Mouse (Mus musculus): Measurements from ENCODE around the gene Bst2. TPM values are rescaled to one million over a fixed set of nuclear protein-coding genes. Genes with fewer than 3 reads are reported as not detected.

The Bst2 gene
- total and polyA plus RNA-seq, 2 experiments from 2014 or later, result 14.4 to 21.0 TPM

DNA sequence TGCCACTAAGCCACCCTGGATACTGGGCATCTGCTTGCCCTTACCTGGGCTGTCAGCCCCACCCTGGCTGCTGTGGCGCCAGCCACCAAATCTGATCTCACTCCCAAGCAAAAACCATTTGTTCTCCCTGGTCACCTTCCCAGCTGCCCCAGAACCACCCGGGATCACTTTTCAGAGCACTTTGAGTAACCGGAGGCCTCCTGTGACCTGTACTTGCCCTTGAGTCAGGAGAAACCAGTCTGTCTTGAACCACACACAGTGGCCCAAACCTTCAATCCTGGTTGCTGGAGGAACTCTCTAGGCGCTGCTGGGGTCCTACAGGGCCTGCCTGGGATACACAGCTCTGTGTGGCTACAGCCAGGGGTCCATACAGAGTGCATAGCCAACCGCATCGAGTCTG lies 15.5 kb upstream of the Bst2 start:
- Histone ChIP-seq H3K9ac (replicated peaks; ENCODE audit: low read length) (no peak overlapping the region), H3K27me3 (ENCODE audit: insufficient read depth, low read length) (peaks cover 19% of the 10 kb centered on the region), H3K4me2 (ENCODE audit: low read depth, low read length) (no peak overlapping the region), H3K4me3 (ENCODE audit: low read length) (no peak overlapping the region), H3K9me3 (ENCODE audit: low read length) (no peaks in the 10 kb centered on the region), H3K27ac (no peak overlapping the region), H3K4me1 (ENCODE audit: insufficient read depth, low read length) (no peaks in the 10 kb centered on the region), H3K36me3 (ENCODE audit: insufficient read depth, low read length) (peaks cover 1% of the 10 kb centered on the region; the same call in 1 of the 2 replicates)
- WGBS, result 76% methylated on average over 6 of the region's 6 CpGs
- ATAC-seq (no peak), DNase-seq (ENCODE audit: low spot score) (no peak)
- TF ChIP-seq CTCF (IDR thresholded peaks at IDR 0.05; ENCODE audit: low read depth), result no peak

DNA sequence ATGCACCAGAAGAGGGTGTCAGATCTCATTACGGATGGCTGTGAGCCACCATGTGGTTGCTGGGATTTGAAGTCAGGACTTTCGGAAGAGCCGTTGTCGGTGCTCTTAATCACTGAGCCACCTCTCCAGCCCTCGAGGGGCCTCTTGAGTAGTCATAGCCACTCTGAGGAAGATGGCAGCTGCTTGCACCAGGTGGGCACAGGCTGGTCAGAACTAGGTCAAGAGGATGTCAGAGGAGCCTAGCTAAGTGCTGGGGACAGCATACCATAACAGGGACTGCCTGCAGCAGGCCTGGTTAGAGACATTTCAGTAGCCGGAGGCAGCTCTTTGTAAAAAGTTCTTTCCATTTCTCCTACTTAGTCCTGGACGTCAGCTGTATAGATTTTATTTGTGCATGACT lies 13.5 kb upstream of the Bst2 start:
- no peak for TF ChIP-seq CTCF (IDR thresholded peaks at IDR 0.05; ENCODE audit: low read depth)
- 0 out of 2 replicates have a peak, but pooled peaks cover 1% of the 10 kb centered on the region for H3K27me3 ChIP-seq (ENCODE audit: insufficient read depth, low read length)
- H3K36me3 ChIP-seq (ENCODE audit: insufficient read depth, low read length), result peaks cover 7% of the 10 kb centered on the region; the same call in 1 of the 2 replicates
- no peak overlapping the region for H3K4me3 ChIP-seq (ENCODE audit: low read length)
- DNase-seq (ENCODE audit: low spot score), result no peak
- no peak overlapping the region for H3K27ac ChIP-seq
- no peak overlapping the region for H3K9ac ChIP-seq (replicated peaks; ENCODE audit: low read length)
- no peaks in the 10 kb centered on the region for H3K9me3 ChIP-seq (ENCODE audit: low read length)
- H3K4me2 ChIP-seq (ENCODE audit: low read depth, low read length), result no peak overlapping the region
- H3K4me1 ChIP-seq (ENCODE audit: insufficient read depth, low read length), result no peaks in the 10 kb centered on the region
- no peak for ATAC-seq
- 71% methylated on average over 7 of the region's 7 CpGs for WGBS

DNA sequence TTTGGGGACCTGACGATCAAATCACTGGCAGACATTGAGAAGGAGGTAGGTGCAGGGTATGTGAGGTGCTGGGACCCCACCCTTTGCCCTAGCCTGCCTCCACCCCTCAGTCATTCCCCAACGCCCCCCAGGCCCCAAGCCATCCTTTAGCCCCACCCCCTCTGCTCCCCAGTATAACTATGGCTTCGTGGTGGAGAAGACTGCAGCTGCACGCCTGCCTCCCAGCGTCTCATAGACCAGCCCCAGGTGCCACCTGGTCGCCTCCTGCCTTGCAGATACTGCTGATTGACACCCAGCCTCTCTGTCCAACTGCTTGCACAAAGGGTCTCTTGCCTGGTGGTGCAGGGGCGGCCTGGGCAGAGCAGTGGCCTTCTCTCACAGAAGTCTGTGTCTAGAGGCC lies 10.3 kb upstream of the Bst2 start:
- no peaks in the 10 kb centered on the region for H3K27me3 ChIP-seq (ENCODE audit: insufficient read depth, low read length)
- no peak for TF ChIP-seq CTCF (IDR thresholded peaks at IDR 0.05; ENCODE audit: low read depth)
- WGBS, result 85% methylated on average over 7 of the region's 7 CpGs
- ATAC-seq, result no peak
- no peak overlapping the region for H3K27ac ChIP-seq
- no peak overlapping the region for H3K4me2 ChIP-seq (ENCODE audit: low read depth, low read length)
- H3K4me1 ChIP-seq (ENCODE audit: insufficient read depth, low read length), result peaks cover 9% of the 10 kb centered on the region
- no peak for DNase-seq (ENCODE audit: low spot score)
- H3K4me3 ChIP-seq (ENCODE audit: low read length), result no peak overlapping the region
- no peaks in the 10 kb centered on the region for H3K9me3 ChIP-seq (ENCODE audit: low read length)
- no peak overlapping the region for H3K9ac ChIP-seq (replicated peaks; ENCODE audit: low read length)
- peaks cover 15% of the 10 kb centered on the region for H3K36me3 ChIP-seq (ENCODE audit: insufficient read depth, low read length)

DNA sequence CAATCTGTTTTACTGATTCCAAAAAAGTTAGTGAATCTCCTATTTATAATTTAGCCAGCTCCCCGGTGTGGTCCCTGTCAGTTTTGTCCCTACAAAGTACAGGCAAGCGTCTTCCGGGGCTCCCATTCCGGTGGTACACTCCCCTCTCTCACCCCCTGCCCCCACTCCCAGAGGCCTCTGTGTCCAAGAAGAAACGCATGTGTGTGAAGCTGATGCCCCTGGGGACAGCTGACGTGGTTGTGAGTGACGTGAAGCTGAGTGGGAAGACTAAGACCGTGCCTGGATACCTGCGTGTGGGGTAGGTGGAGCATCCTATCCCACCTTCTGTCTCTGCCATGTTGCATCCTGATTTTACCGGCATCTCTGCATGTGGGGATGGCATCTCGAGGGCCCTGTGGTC lies 7.8 kb upstream of the Bst2 start:
- Histone ChIP-seq H3K36me3 (ENCODE audit: insufficient read depth, low read length) (peaks cover 15% of the 10 kb centered on the region), H3K4me1 (ENCODE audit: insufficient read depth, low read length) (peaks cover 9% of the 10 kb centered on the region), H3K9ac (replicated peaks; ENCODE audit: low read length) (no peak overlapping the region), H3K27ac (no peak overlapping the region), H3K4me2 (ENCODE audit: low read depth, low read length) (no peak overlapping the region), H3K27me3 (ENCODE audit: insufficient read depth, low read length) (no peaks in the 10 kb centered on the region), H3K4me3 (ENCODE audit: low read length) (no peak overlapping the region), H3K9me3 (ENCODE audit: low read length) (no peaks in the 10 kb centered on the region)
- 90% methylated on average over 11 of the region's 11 CpGs for WGBS
- TF ChIP-seq CTCF (IDR thresholded peaks at IDR 0.05; ENCODE audit: low read depth), result no peak
- ATAC-seq, result no peak
- DNase-seq (ENCODE audit: low spot score), result no peak

DNA sequence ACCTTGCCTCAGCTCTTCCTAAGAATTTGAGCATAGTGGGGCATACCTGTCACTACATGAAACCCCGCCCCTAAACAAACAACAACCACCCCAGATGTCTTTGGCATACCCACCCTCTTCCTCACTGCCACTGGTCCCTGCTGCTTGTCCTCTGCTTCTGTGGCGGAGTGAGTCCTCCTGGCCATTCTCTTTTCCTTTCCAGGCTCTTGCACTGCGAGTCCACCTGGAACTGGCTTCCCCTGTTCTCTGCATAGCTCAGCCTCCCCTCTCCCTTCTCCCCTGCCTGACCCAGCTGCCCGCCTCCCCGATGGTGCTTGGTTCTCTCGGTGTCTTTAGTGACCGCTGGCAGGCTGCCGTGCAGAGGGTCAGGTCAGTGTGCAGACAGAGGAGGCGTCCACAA lies 6.5 kb upstream of the Bst2 start:
- ATAC-seq, result no peak
- TF ChIP-seq CTCF (IDR thresholded peaks at IDR 0.05; ENCODE audit: low read depth), result no peak

DNA sequence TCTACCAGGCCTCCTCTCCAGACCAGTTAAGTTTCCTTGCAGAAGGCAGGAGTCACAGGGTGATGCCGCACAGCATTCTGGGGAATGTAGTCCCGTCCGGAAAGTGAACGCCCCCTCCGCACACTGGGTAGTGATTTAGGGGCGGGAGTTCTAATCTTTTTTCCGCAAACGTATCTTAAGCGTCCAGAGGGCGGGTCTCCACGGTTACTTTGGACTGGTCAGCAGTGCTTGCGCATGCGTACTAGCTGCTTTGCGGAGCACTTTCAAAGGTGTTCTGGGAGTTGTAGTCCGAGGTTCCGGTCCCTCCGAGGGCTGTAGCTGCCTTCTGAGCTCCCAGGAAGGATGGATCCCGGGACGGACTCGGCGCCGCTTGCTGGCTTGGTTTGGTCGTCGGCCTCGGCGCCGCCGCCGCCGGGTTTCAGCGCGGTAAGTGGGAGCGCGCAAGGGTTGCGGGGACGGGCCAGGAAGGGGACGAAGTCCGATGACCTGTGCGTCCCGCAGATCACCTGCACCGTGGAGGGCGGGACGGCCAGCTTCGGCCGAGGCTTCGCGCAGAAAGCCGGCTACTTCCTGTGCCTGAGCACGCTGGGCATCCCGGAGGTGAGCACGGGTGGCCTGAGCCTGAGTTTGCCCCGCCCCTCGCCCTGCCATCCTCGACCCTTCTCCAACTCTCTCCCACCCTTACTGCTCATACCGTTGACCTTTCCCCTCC lies 5.5 kb upstream of the Bst2 start, which contains the start of gene Mvb12a:
TSS of gene Mvb12a (plus strand) at position 291 of the 712 bp plus-strand sequence.
- peak; percentile 97 for ATAC-seq
- H3K27me3 ChIP-seq (ENCODE audit: insufficient read depth, low read length), result peaks cover 3% of the 10 kb centered on the region; the same call in 1 of the 2 replicates
- peaks cover 9% of the 10 kb centered on the region for H3K4me1 ChIP-seq (ENCODE audit: insufficient read depth, low read length)
- H3K4me2 ChIP-seq (ENCODE audit: low read depth, low read length), result peak within 1 kb of the TSS; percentile 93
- H3K36me3 ChIP-seq (ENCODE audit: insufficient read depth, low read length), result peaks cover 14% of the 10 kb centered on the region
- peak within 1 kb of the TSS; percentile 89 for H3K4me3 ChIP-seq (ENCODE audit: low read length)
- no peaks in the 10 kb centered on the region for H3K9me3 ChIP-seq (ENCODE audit: low read length)
- DNase-seq (ENCODE audit: low spot score), result peak; percentile 100
- peak within 1 kb of the TSS; percentile 66 for H3K27ac ChIP-seq
- no peak for TF ChIP-seq CTCF (IDR thresholded peaks at IDR 0.05; ENCODE audit: low read depth)
- peak within 1 kb of the TSS; percentile 84 for H3K9ac ChIP-seq (replicated peaks; ENCODE audit: low read length)
- WGBS, result under 1% methylated on average over 55 of the region's 55 CpGs

More for the DNA sequence above, 6.5 kb upstream of the Bst2 start:
- H3K9me3 ChIP-seq (ENCODE audit: low read length), result no peaks in the 10 kb centered on the region
- peak overlapping the region; percentile 93 for H3K4me2 ChIP-seq (ENCODE audit: low read depth, low read length)
- H3K27ac ChIP-seq, result no peak overlapping the region
- 92% methylated on average over 9 of the region's 9 CpGs for WGBS
- no peak for DNase-seq (ENCODE audit: low spot score)
- no peaks in the 10 kb centered on the region for H3K27me3 ChIP-seq (ENCODE audit: insufficient read depth, low read length)
- peak overlapping the region; percentile 89 for H3K4me3 ChIP-seq (ENCODE audit: low read length)
- peaks cover 9% of the 10 kb centered on the region for H3K4me1 ChIP-seq (ENCODE audit: insufficient read depth, low read length)
- peak overlapping the region; percentile 84; the same call in 1 of the 2 replicates for H3K9ac ChIP-seq (replicated peaks; ENCODE audit: low read length)
- peaks cover 15% of the 10 kb centered on the region for H3K36me3 ChIP-seq (ENCODE audit: insufficient read depth, low read length)

DNA sequence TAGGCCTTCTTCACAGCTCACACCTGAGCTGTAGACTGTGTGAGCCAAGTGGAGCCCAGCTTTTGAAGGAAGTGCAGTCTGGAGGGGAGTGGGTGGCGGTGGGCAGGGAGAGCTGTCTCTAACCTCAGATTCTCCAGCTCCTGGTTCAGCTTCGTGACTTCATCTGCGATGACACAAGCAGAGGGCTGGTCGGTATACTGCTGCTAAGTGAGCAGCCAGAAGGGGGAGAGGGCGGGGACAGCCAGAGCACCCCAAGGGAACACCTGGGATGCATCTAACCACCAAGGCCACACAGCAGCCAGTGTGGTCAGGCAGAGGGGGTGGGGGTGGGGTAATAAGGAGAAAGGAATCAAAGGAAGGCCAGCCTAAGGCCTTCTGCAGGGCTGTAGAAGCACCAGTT lies 1.6 kb downstream of the Bst2 start:
- DNase-seq (ENCODE audit: low spot score), result no peak
- Histone ChIP-seq H3K27ac (no peak overlapping the region), H3K9me3 (ENCODE audit: low read length) (no peaks in the 10 kb centered on the region), H3K9ac (replicated peaks; ENCODE audit: low read length) (no peak overlapping the region), H3K4me1 (ENCODE audit: insufficient read depth, low read length) (no peaks in the 10 kb centered on the region), H3K4me2 (ENCODE audit: low read depth, low read length) (0 out of 2 replicates have a peak overlapping the region, but pooled peaks have one; percentile 7), H3K4me3 (ENCODE audit: low read length) (no peak overlapping the region), H3K36me3 (ENCODE audit: insufficient read depth, low read length) (no peaks in the 10 kb centered on the region), H3K27me3 (ENCODE audit: insufficient read depth, low read length) (peaks cover 6% of the 10 kb centered on the region; the same call in 1 of the 2 replicates)
- no peak for TF ChIP-seq CTCF (IDR thresholded peaks at IDR 0.05; ENCODE audit: low read depth)
- 76% methylated on average over 5 of the region's 5 CpGs for WGBS
- ATAC-seq, result no peak
